Mouse (Mus musculus) kidney, postnatal 0 days (tissue): Measurements from ENCODE around the gene Cfi. TPM values are rescaled to one million over a fixed set of nuclear protein-coding genes. Genes with fewer than 3 reads are reported as not detected.

Experiments
- ATAC-seq: fragments of 200-750 bp; cut with Nextera tagmentation; replicated peaks from 2 replicates; pipeline ENCODE4 v1.8.0; 2017; ENCODE audit warnings: low read depth, moderate number of reproducible peaks, moderate TSS enrichment, moderate library complexity; ENCODE audit not compliant: low FRiP score
- DNase-seq: peaks from one replicate; pipeline ENCODE4 v3.0.0-alpha.2; 2016; ENCODE audit warnings: low spot score
- H3K27ac ChIP-seq: fragments of 300-500 bp; sonication (generic); 2 replicates; pipeline ENCODE4 v1.5.1; 2014; ENCODE audit warnings: mild to moderate bottlenecking
- H3K27me3 ChIP-seq: fragments of 300-500 bp; sonication (generic); 2 replicates; pipeline ENCODE4 v1.6.1; 2014; ENCODE audit warnings: low read length, mixed read lengths; ENCODE audit not compliant: insufficient read depth
- H3K36me3 ChIP-seq: fragments of 300-500 bp; sonication (generic); 2 replicates; pipeline ENCODE4 v1.6.1; 2014; ENCODE audit warnings: low read length, mixed read lengths; ENCODE audit not compliant: insufficient read depth
- H3K4me1 ChIP-seq: fragments of 300-500 bp; sonication (generic); replicated peaks from 2 replicates; pipeline ENCODE4 v1.6.1; 2014; ENCODE audit warnings: antibody characterized with exemption, low read length, mixed read lengths; ENCODE audit not compliant: insufficient read depth
- H3K4me2 ChIP-seq: fragments of 300-500 bp; sonication (generic); 2 replicates; pipeline ENCODE4 v1.6.1; 2014; ENCODE audit warnings: mild to moderate bottlenecking, low read length, moderate library complexity, mixed read lengths
- H3K4me3 ChIP-seq: fragments of 300-500 bp; sonication (generic); replicated peaks from 2 replicates; pipeline ENCODE4 v1.5.1; 2014; ENCODE audit warnings: low read depth, low read length
- H3K9ac ChIP-seq: fragments of 300-500 bp; sonication (generic); 2 replicates; pipeline ENCODE4 v1.6.1; 2014; ENCODE audit warnings: low read depth, low read length
- H3K9me3 ChIP-seq: fragments of 300-500 bp; sonication (generic); replicated peaks from 2 replicates; pipeline ENCODE4 v1.6.1; 2016; ENCODE audit warnings: low read length, inconsistent platforms, mixed read lengths
- CTCF ChIP-seq: IDR thresholded peaks from 2 replicates; pipeline ENCODE4 v1.5.1; 2016; ENCODE audit warnings: antibody characterized with exemption, low read depth, mild to moderate bottlenecking, moderate library complexity
- WGBS: fragments of 180-500 bp; shearing (Covaris S2); extraction: QIAGEN DNeasy Blood & Tissue Kit; methylation state at CpG from one replicate; pipeline ENCODE4 v1.1.7; 2014; 5-methylcytosine and 5-hydroxymethylcytosine counted together
- polyA plus RNA-seq: library from polyadenylated mRNA; unstranded; fragments of >200 nt; fragmentation: Nextera tagmentation; extraction: Ambion mirVana; gene quantifications from 2 replicates; pipeline ENCODE4 v1.2.1, GENCODE M21; 2015

The Cfi gene
- 27.3 and 27.4 TPM in 2 replicates for polyA plus RNA-seq

GRCm38 (mm10) chr3:129835388-129835934 is at the start of gene Cfi:
TSS of gene Cfi (plus strand) at chr3:129835884.
- no peak for TF ChIP-seq CTCF
- H3K4me3 ChIP-seq = no peak within 1 kb of the TSS
- whole genome bisulfite sequencing = 38% methylated on average over 6 of the region's 6 CpGs
- H3K9ac ChIP-seq = no peak within 1 kb of the TSS
- H3K27ac ChIP-seq = peak within 1 kb of the TSS; percentile 88
- ATAC-seq = 0 out of 2 replicates have a peak, but pooled peaks have one; percentile 5
- peak within 1 kb of the TSS; percentile 42 for H3K4me2 ChIP-seq
- no peaks in the 10 kb centered on the region for H3K36me3 ChIP-seq
- H3K27me3 ChIP-seq = no peaks in the 10 kb centered on the region
- H3K9me3 ChIP-seq = no peaks in the 10 kb centered on the region
- peak; percentile 70 for DNase-seq
- H3K4me1 ChIP-seq = no peaks in the 10 kb centered on the region

- Histone ChIP-seq H3K9ac (no peak overlapping the region), H3K36me3 (no peaks in the 10 kb centered on the region), H3K4me1 (no peaks in the 10 kb centered on the region), H3K4me2 (no peak overlapping the region), H3K27ac (no peak overlapping the region), H3K4me3 (no peak overlapping the region), H3K9me3 (no peaks in the 10 kb centered on the region), H3K27me3 (no peaks in the 10 kb centered on the region)
- 78% methylated on average over 5 of the region's 5 CpGs for WGBS
- ATAC-seq (no peak), DNase-seq (peak; percentile 2)
- no peak for TF ChIP-seq CTCF
These were observed 41.9 kb upstream of the Cfi start for GRCm38 (mm10) chr3:129793801-129794200.

GRCm38 (mm10) chr3:129797341-129797740 is 38.3 kb upstream of the Cfi start:
- no peak overlapping the region for H3K4me3 ChIP-seq
- H3K9ac ChIP-seq = no peak overlapping the region
- DNase-seq = peak; percentile 6
- H3K27ac ChIP-seq = peak overlapping the region; percentile 19; the same call in 1 of the 2 replicates
- no peaks in the 10 kb centered on the region for H3K27me3 ChIP-seq
- no peak for TF ChIP-seq CTCF
- no peaks in the 10 kb centered on the region for H3K36me3 ChIP-seq
- H3K4me2 ChIP-seq = no peak overlapping the region
- no peak for ATAC-seq
- no peaks in the 10 kb centered on the region for H3K9me3 ChIP-seq
- WGBS = 77% methylated on average over 5 of the region's 5 CpGs
- H3K4me1 ChIP-seq = no peaks in the 10 kb centered on the region

- no peaks in the 10 kb centered on the region for H3K36me3 ChIP-seq
- H3K4me3 ChIP-seq = no peak overlapping the region
- H3K27me3 ChIP-seq = no peaks in the 10 kb centered on the region
- no peak overlapping the region for H3K4me2 ChIP-seq
- H3K4me1 ChIP-seq = no peaks in the 10 kb centered on the region
- no peak overlapping the region for H3K27ac ChIP-seq
- no peak for DNase-seq
- no peak overlapping the region for H3K9ac ChIP-seq
- ATAC-seq = no peak
- no peaks in the 10 kb centered on the region for H3K9me3 ChIP-seq
- TF ChIP-seq CTCF = no peak
- WGBS = 85% methylated on average over 11 of the region's 11 CpGs
These were observed 37.1 kb upstream of the Cfi start for GRCm38 (mm10) chr3:129798551-129798950.

- TF ChIP-seq CTCF = no peak
- Histone ChIP-seq H3K27me3 (no peaks in the 10 kb centered on the region), H3K4me3 (no peak overlapping the region), H3K36me3 (no peaks in the 10 kb centered on the region), H3K27ac (no peak overlapping the region), H3K9me3 (no peaks in the 10 kb centered on the region), H3K4me2 (no peak overlapping the region), H3K4me1 (no peaks in the 10 kb centered on the region), H3K9ac (no peak overlapping the region)
- 67% methylated on average over 2 of the region's 2 CpGs for WGBS
- ATAC-seq (no peak), DNase-seq (no peak)
These were observed 36.7 kb upstream of the Cfi start for GRCm38 (mm10) chr3:129799011-129799410.

- no peaks in the 10 kb centered on the region for H3K27me3 ChIP-seq
- H3K4me3 ChIP-seq = no peak within 1 kb of the TSS
- no peak within 1 kb of the TSS for H3K27ac ChIP-seq
- TF ChIP-seq CTCF = no peak
- no peaks in the 10 kb centered on the region for H3K9me3 ChIP-seq
- no peak within 1 kb of the TSS for H3K9ac ChIP-seq
- H3K4me1 ChIP-seq = no peaks in the 10 kb centered on the region
- no peak for ATAC-seq
- DNase-seq = no peak
- no peak within 1 kb of the TSS for H3K4me2 ChIP-seq
- H3K36me3 ChIP-seq = no peaks in the 10 kb centered on the region
- 72% methylated on average over 10 of the region's 10 CpGs for WGBS
These were observed 31.9 kb upstream of the Cfi start, which contains the start of gene Lrit3 for GRCm38 (mm10) chr3:129803765-129804164. TSS of gene Lrit3 (minus strand) at chr3:129804030.

GRCm38 (mm10) chr3:129820847-129821246 is 14.8 kb upstream of the Cfi start:
- Histone ChIP-seq H3K9ac (no peak overlapping the region), H3K4me3 (no peak overlapping the region), H3K4me2 (no peak overlapping the region), H3K4me1 (no peaks in the 10 kb centered on the region), H3K36me3 (peaks cover 16% of the 10 kb centered on the region; the same call in 1 of the 2 replicates), H3K27me3 (no peaks in the 10 kb centered on the region), H3K27ac (no peak overlapping the region), H3K9me3 (no peaks in the 10 kb centered on the region)
- ATAC-seq (no peak), DNase-seq (no peak)
- 63% methylated on average over 9 of the region's 9 CpGs for WGBS
- TF ChIP-seq CTCF = no peak
